Mouse (Mus musculus) CH12.LX (cell line): ENCODE results near the gene Btbd19. TPM values are rescaled to one million over a fixed set of nuclear protein-coding genes. Genes with fewer than 3 reads are reported as not detected.

ENCODE experiments used
- DNase-seq: peaks from one replicate; pipeline ENCODE4 v3.0.0-alpha.2; 2013; ENCODE audit errors: extremely low read depth
- H3K27ac ChIP-seq: 2 replicates; pipeline ENCODE4 v1.5.1; 2012; ENCODE audit warnings: low read depth, mild to moderate bottlenecking, control low read depth, moderate library complexity; ENCODE audit not compliant: insufficient read depth
- H3K27me3 ChIP-seq: replicated peaks from 2 replicates; pipeline ENCODE3; 2012; ENCODE audit warnings: inconsistent platforms
- H3K36me3 ChIP-seq, 2 experiments: replicated peaks in 1 of 2; 2 replicates each; pipeline versions ENCODE3 to v1.6.1; 2012; ENCODE audit warnings: inconsistent platforms in 1 of 2, low read length in 1 of 2, mild to moderate bottlenecking in 1 of 2, mixed read lengths in 1 of 2, moderate library complexity in 1 of 2; ENCODE audit not compliant: control insufficient read depth in 1 of 2, insufficient read depth in 1 of 2
- H3K4me1 ChIP-seq, 2 experiments: 2 replicates each; pipeline ENCODE4 v1.6.1; 2012; ENCODE audit warnings: inconsistent platforms in 1 of 2, moderate library complexity in 1 of 2; ENCODE audit not compliant: insufficient read depth in 2 of 2, control insufficient read depth in 1 of 2
- H3K4me2 ChIP-seq: 2 replicates; pipeline ENCODE4 v1.6.1; 2012; ENCODE audit warnings: low read depth, mild to moderate bottlenecking, control low read depth; ENCODE audit not compliant: poor library complexity, insufficient read depth, severe bottlenecking
- H3K4me3 ChIP-seq, 3 experiments: fragments of 150-350 bp in 1 of 3; sonication (generic) in 1 of 3; replicated peaks in 1 of 3; 2 replicates each; pipeline versions ENCODE3 to v1.5.1; 2011 to 2012; ENCODE audit warnings: low read depth in 2 of 3, low read length in 2 of 3, mild to moderate bottlenecking in 2 of 3, moderate library complexity in 2 of 3, control low read depth in 1 of 3, improper control_type of control experiment in 1 of 3, inconsistent platforms in 1 of 3, mixed read lengths in 1 of 3; ENCODE audit not compliant: poor library complexity in 1 of 3
- H3K79me2 ChIP-seq: replicated peaks from 2 replicates; pipeline ENCODE4 v1.6.1; 2012; ENCODE audit warnings: mild to moderate bottlenecking, moderate library complexity; ENCODE audit not compliant: control insufficient read depth, poor library complexity, insufficient read depth, severe bottlenecking; ENCODE audit errors: extremely low read depth
- H3K9ac ChIP-seq: 2 replicates; pipeline ENCODE4 v1.6.1; 2012; ENCODE audit warnings: low read depth, mild to moderate bottlenecking, control low read depth, moderate library complexity; ENCODE audit not compliant: insufficient read depth
- H3K9me3 ChIP-seq: replicated peaks from 2 replicates; pipeline ENCODE3; 2012; ENCODE audit warnings: low read length, inconsistent platforms, mixed read lengths
- E2F4 ChIP-seq: IDR thresholded peaks from 2 replicates; pipeline ENCODE4 v1.6.1; 2011; ENCODE audit warnings: low read depth, low read length, improper control_type of control experiment; ENCODE audit not compliant: insufficient replicate concordance
- EP300 ChIP-seq: IDR thresholded peaks from 2 replicates; pipeline ENCODE4 v1.6.1; 2011; ENCODE audit warnings: low read length, improper control_type of control experiment
- ETS1 ChIP-seq: conservative IDR thresholded peaks from 2 replicates; pipeline ENCODE4 v1.6.1; 2012; ENCODE audit warnings: low read depth, mild to moderate bottlenecking, inconsistent platforms, low read length, improper control_type of control experiment, moderate library complexity
- JUN ChIP-seq: IDR thresholded peaks from 2 replicates; pipeline ENCODE4 v1.6.1; 2011; ENCODE audit warnings: low read depth, mild to moderate bottlenecking, low read length, improper control_type of control experiment, moderate library complexity; ENCODE audit not compliant: insufficient read depth
- JUND ChIP-seq: conservative IDR thresholded peaks from 2 replicates; pipeline ENCODE4 v1.6.1; 2011; ENCODE audit warnings: low read depth, low read length, improper control_type of control experiment
- KAT2A ChIP-seq: IDR thresholded peaks from 2 replicates; pipeline ENCODE4 v1.6.1; 2012; ENCODE audit warnings: low read length, improper control_type of control experiment, inconsistent platforms; ENCODE audit not compliant: insufficient replicate concordance
- MAX ChIP-seq: IDR thresholded peaks from 2 replicates; pipeline ENCODE4 v1.6.1; 2011; ENCODE audit warnings: low read length, improper control_type of control experiment
- MAZ ChIP-seq: IDR thresholded peaks from 2 replicates; pipeline ENCODE4 v1.6.1; 2012; ENCODE audit warnings: low read depth, mild to moderate bottlenecking, inconsistent platforms, low read length, improper control_type of control experiment, moderate library complexity
- MEF2A ChIP-seq: IDR thresholded peaks from 2 replicates; pipeline ENCODE4 v1.6.1; 2014; ENCODE audit warnings: low read depth, mild to moderate bottlenecking, inconsistent platforms, low read length, improper control_type of control experiment, borderline replicate concordance
- MXI1 ChIP-seq: IDR thresholded peaks from 2 replicates; pipeline ENCODE4 v1.6.1; 2011; ENCODE audit warnings: mild to moderate bottlenecking, low read depth, low read length, improper control_type of control experiment
- MYC ChIP-seq: IDR thresholded peaks from 2 replicates; pipeline ENCODE4 v1.6.1; 2011; ENCODE audit warnings: low read depth, mild to moderate bottlenecking, improper control_type of control experiment, low read length
- NRF1 ChIP-seq: IDR thresholded peaks from 2 replicates; pipeline ENCODE4 v1.6.1; 2014; ENCODE audit warnings: low read depth, mild to moderate bottlenecking, inconsistent platforms, low read length, improper control_type of control experiment, moderate library complexity
- RAD21 ChIP-seq: IDR thresholded peaks from 2 replicates; pipeline ENCODE4 v1.6.1; 2011; ENCODE audit warnings: low read depth, mild to moderate bottlenecking, low read length, improper control_type of control experiment, moderate library complexity
- RCOR1 ChIP-seq: conservative IDR thresholded peaks from 2 replicates; pipeline ENCODE4 v1.6.1; 2012; ENCODE audit warnings: low read depth, mild to moderate bottlenecking, inconsistent platforms, low read length, improper control_type of control experiment
- SIN3A ChIP-seq: IDR thresholded peaks from 2 replicates; pipeline ENCODE4 v1.6.1; 2012; ENCODE audit warnings: low read length, improper control_type of control experiment, inconsistent platforms
- SMC3 ChIP-seq: IDR thresholded peaks from 2 replicates; pipeline ENCODE4 v1.6.1; 2011; ENCODE audit warnings: low read depth, low read length, improper control_type of control experiment
- TBP ChIP-seq: conservative IDR thresholded peaks from 2 replicates; pipeline ENCODE4 v1.6.1; 2011; ENCODE audit warnings: low read depth, low read length, improper control_type of control experiment
- TCF12 ChIP-seq: IDR thresholded peaks from 2 replicates; pipeline ENCODE4 v1.6.1; 2014; ENCODE audit warnings: low read depth, mild to moderate bottlenecking, inconsistent platforms, low read length, improper control_type of control experiment
- USF1 ChIP-seq: IDR thresholded peaks from 2 replicates; pipeline ENCODE4 v1.6.1; 2014; ENCODE audit warnings: low read depth, mild to moderate bottlenecking, inconsistent platforms, low read length, improper control_type of control experiment
- ZC3H11A ChIP-seq: IDR thresholded peaks from 2 replicates; pipeline ENCODE4 v1.6.1; 2012; ENCODE audit warnings: low read depth, mild to moderate bottlenecking, inconsistent platforms, low read length, improper control_type of control experiment
- ZNF384 ChIP-seq: IDR thresholded peaks from 2 replicates; pipeline ENCODE4 v1.6.1; 2012; ENCODE audit warnings: low read depth, low read length, improper control_type of control experiment, inconsistent platforms
- dilution Hi-C: fragments of 300-500 bp; cut with MboI; formaldehyde crosslinking; loops from 2 replicates; pipeline ENCODE4 v1.14.3; 2020; ENCODE audit warnings: low sequenced_read_pairs; ENCODE audit not compliant: extremely low pct_unique_long_range_greater_than_20kb, extremely low pct_ligation_motif_present
- in situ Hi-C: fragments of 300-500 bp; cut with MboI; formaldehyde crosslinking; loops from 3 replicates; pipeline ENCODE4 v1.14.3; 2019; ENCODE audit warnings: low sequenced_read_pairs, low pct_ligation_motif_present, low pct_unique_long_range_greater_than_20kb, mixed read lengths
- polyA plus RNA-seq: library from polyadenylated mRNA; unstranded; fragments of >175 nt; gene quantifications from 2 replicates; pipeline ENCODE4 v1.2.1, GENCODE M21; 2012; ENCODE audit warnings: low read depth; ENCODE audit not compliant: insufficient read length
- total RNA-seq, 2 experiments: library from RNA; depleted of rRNA; stranded (reverse); fragments of 300-350 nt in 1 of 2; fragments of >200 nt in 1 of 2; gene quantifications; 2 replicates each; pipeline ENCODE4 v1.2.3; 2012 to 2014

Gene Btbd19
- total and polyA plus RNA-seq, 3 experiments: 31.5 to 51.1 (median 36.3) TPM

- no peak overlapping the region for H3K9ac ChIP-seq
- TF ChIP-seq JUN: no peak
- TF ChIP-seq MXI1: no peak
- TF ChIP-seq ETS1: no peak
- TF ChIP-seq MAZ: no peak
- TF ChIP-seq RCOR1: no peak
- no peak for TF ChIP-seq ZC3H11A
- TF ChIP-seq, all 38 proteins: peak for 0
- dilution Hi-C loops (no loop called here), in situ Hi-C loops (no loop called here)
- H3K79me2 ChIP-seq: no peaks in the 10 kb centered on the region
- no peak overlapping the region for H3K27ac ChIP-seq
- peaks cover 0 to 7% of the 10 kb centered on the region in 2 experiments for H3K36me3 ChIP-seq
- H3K4me3 ChIP-seq: no peak overlapping the region
- no peak for DNase-seq
- H3K9me3 ChIP-seq: no peaks in the 10 kb centered on the region
- no peak overlapping the region for H3K4me2 ChIP-seq
- peaks cover 0 to 11% of the 10 kb centered on the region in 2 experiments; a peak in 2 of 4 replicates for H3K4me1 ChIP-seq
- H3K27me3 ChIP-seq: no peaks in the 10 kb centered on the region
Observed at GRCm38 (mm10) chr4:117110985-117111384, 14.5 kb downstream of the Btbd19 start.

GRCm38 (mm10) chr4:117110249-117110648, 15.3 kb downstream of the Btbd19 start:
- Histone ChIP-seq H3K4me2 (no peak overlapping the region), H3K27me3 (no peaks in the 10 kb centered on the region), H3K36me3 (peaks cover 0 to 7% of the 10 kb centered on the region in 2 experiments), H3K9me3 (no peaks in the 10 kb centered on the region), H3K9ac (no peak overlapping the region), H3K4me1 (peaks cover 0 to 11% of the 10 kb centered on the region in 2 experiments; a peak in 2 of 4 replicates), H3K4me3 (no peak overlapping the region), H3K27ac (no peak overlapping the region), H3K79me2 (no peaks in the 10 kb centered on the region)
- dilution Hi-C loops (no loop called here), in situ Hi-C loops (no loop called here)
- TF ChIP-seq RAD21: no peak
- DNase-seq: no peak

DNA sequence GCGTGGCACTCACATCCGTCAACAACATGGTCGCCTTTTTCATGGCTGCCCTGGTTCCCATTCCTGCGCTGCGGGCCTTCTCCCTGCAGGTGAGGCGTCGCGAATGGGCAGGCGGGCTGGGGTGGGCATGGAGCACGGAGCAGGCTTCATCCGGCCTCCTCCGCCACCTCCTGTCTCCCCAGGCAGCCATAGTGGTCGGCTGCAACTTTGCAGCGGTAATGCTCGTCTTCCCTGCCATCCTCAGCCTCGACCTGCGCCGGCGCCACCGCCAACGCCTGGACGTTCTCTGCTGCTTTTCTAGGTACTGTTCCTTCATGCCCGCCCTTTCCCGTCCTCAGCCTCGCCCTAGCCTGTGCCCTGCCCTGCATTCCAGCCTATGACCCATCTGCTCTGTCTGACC, 16.2 kb downstream of the Btbd19 start:
- Histone ChIP-seq H3K79me2 (no peaks in the 10 kb centered on the region), H3K9me3 (no peaks in the 10 kb centered on the region), H3K4me3 (no peak overlapping the region), H3K36me3 (peaks cover 0 to 3% of the 10 kb centered on the region in 2 experiments), H3K27ac (no peak overlapping the region), H3K4me2 (no peak overlapping the region), H3K4me1 (peaks cover 0 to 11% of the 10 kb centered on the region in 2 experiments; a peak in 2 of 4 replicates), H3K9ac (no peak overlapping the region), H3K27me3 (no peaks in the 10 kb centered on the region)
- in situ Hi-C loops: no loop called here
- dilution Hi-C loops: no loop called here
- no peak for DNase-seq
- TF ChIP-seq MYC (no peak), E2F4 (no peak), SMC3 (no peak), KAT2A (no peak), MEF2A (no peak), TCF12 (no peak), EP300 (no peak), USF1 (no peak), TBP (no peak), MAX (no peak), MXI1 (no peak), SIN3A (no peak), ZNF384 (no peak), JUND (no peak), NRF1 (no peak)
- TF ChIP-seq, all 38 proteins: peak for 0
